Mouse (Mus musculus) cerebellum, postnatal 14 days (tissue): ENCODE results near the gene Nostrin.
A peak's percentile ranks its signal among the peaks of the same experiment; 100 is the strongest.

Experiments used
- DNase-seq, 2 experiments: peaks; one replicate each; pipeline ENCODE4 v3.0.0; 2021; ENCODE audit warnings: mixed read lengths in 2 of 2

Gene Nostrin

GRCm38 (mm10) chr2:69135661-69136576 is at the start of gene Nostrin:
TSS of gene Nostrin (plus strand) at chr2:69135800.
- DNase-seq, result no peak

- peak; percentile 21 to 33 for DNase-seq
Measured at GRCm38 (mm10) chr2:69086505-69087260, 48.9 kb upstream of the Nostrin start.

GRCm38 (mm10) chr2:69095836-69096235 is 39.8 kb upstream of the Nostrin start:
- no peak for DNase-seq

GRCm38 (mm10) chr2:69096821-69097220 is 38.8 kb upstream of the Nostrin start:
- no peak for DNase-seq

- DNase-seq, result no peak
Measured at GRCm38 (mm10) chr2:69097526-69097925, 38.1 kb upstream of the Nostrin start.

- no peak for DNase-seq
Measured at GRCm38 (mm10) chr2:69098701-69099100, 36.9 kb upstream of the Nostrin start.

- DNase-seq, result no peak
Measured at GRCm38 (mm10) chr2:69099147-69099546, 36.5 kb upstream of the Nostrin start.

GRCm38 (mm10) chr2:69100706-69101105 is 34.9 kb upstream of the Nostrin start:
- DNase-seq, result peak; percentile 64 to 68

GRCm38 (mm10) chr2:69103526-69103925 is 32.1 kb upstream of the Nostrin start:
- DNase-seq, result no peak

- DNase-seq, result no peak
Measured at GRCm38 (mm10) chr2:69104511-69105145, 31.0 kb upstream of the Nostrin start.

GRCm38 (mm10) chr2:69109246-69109645 is 26.4 kb upstream of the Nostrin start:
- DNase-seq, result no peak

- DNase-seq, result no peak
Measured at GRCm38 (mm10) chr2:69109710-69110109, 25.9 kb upstream of the Nostrin start.

- DNase-seq, result peak in 1 of 2 experiments; percentile 16
Measured at GRCm38 (mm10) chr2:69112609-69113008, 23.0 kb upstream of the Nostrin start.

GRCm38 (mm10) chr2:69113829-69114547 is 21.6 kb upstream of the Nostrin start:
- DNase-seq, result no peak

- DNase-seq, result peak; percentile 10 to 23
Measured at GRCm38 (mm10) chr2:69115921-69116320, 19.7 kb upstream of the Nostrin start.

GRCm38 (mm10) chr2:69116767-69117166 is 18.8 kb upstream of the Nostrin start:
- DNase-seq, result peak; percentile 21 to 30

- DNase-seq, result no peak
Measured at GRCm38 (mm10) chr2:69118994-69119393, 16.6 kb upstream of the Nostrin start.

- DNase-seq, result no peak
Measured at GRCm38 (mm10) chr2:69119718-69120117, 15.9 kb upstream of the Nostrin start.

GRCm38 (mm10) chr2:69121681-69122080 is 13.9 kb upstream of the Nostrin start:
- DNase-seq, result no peak

GRCm38 (mm10) chr2:69125425-69125824 is 10.2 kb upstream of the Nostrin start:
- no peak for DNase-seq

- no peak for DNase-seq
Measured at GRCm38 (mm10) chr2:69128321-69128720, 7.3 kb upstream of the Nostrin start.

GRCm38 (mm10) chr2:69128921-69129395 is 6.6 kb upstream of the Nostrin start:
- DNase-seq, result peak; percentile 26 to 52
